Mouse (Mus musculus) embryonic facial prominence, embryonic 13.5 days (tissue): ENCODE measurements around the gene Bcas3. TPM values are rescaled to one million over a fixed set of nuclear protein-coding genes. Genes with fewer than 3 reads are reported as not detected.
"Not testable (repeated sequence)": the region's sequence is repeated elsewhere in the genome, so short reads cannot be mapped to it uniquely, and the experiment has no call there.

Experiments used
- ATAC-seq: fragments of 200-750 bp; cut with Nextera tagmentation; 2 replicates; pipeline ENCODE4 v1.8.0; 2017; ENCODE audit warnings: low read depth; ENCODE audit not compliant: insufficient number of reproducible peaks, insufficient read depth, low FRiP score, low TSS enrichment
- H3K27ac ChIP-seq: fragments of 300-500 bp; sonication (generic); 2 replicates; pipeline ENCODE4 v1.5.1; 2015; ENCODE audit warnings: moderate library complexity, mild to moderate bottlenecking, inconsistent platforms
- H3K27me3 ChIP-seq: fragments of 300-500 bp; sonication (generic); 2 replicates; pipeline ENCODE4 v1.6.1; 2015; ENCODE audit warnings: mild to moderate bottlenecking, inconsistent platforms
- H3K36me3 ChIP-seq: fragments of 300-500 bp; sonication (generic); 2 replicates; pipeline ENCODE4 v1.6.1; 2015; ENCODE audit warnings: mild to moderate bottlenecking, inconsistent platforms
- H3K4me1 ChIP-seq: fragments of 300-500 bp; sonication (generic); 2 replicates; pipeline ENCODE4 v1.6.1; 2015; ENCODE audit warnings: inconsistent platforms
- H3K4me2 ChIP-seq: fragments of 300-500 bp; sonication (generic); 2 replicates; pipeline ENCODE4 v1.6.1; 2015; ENCODE audit warnings: moderate library complexity, mild to moderate bottlenecking, inconsistent platforms
- H3K4me3 ChIP-seq: fragments of 300-500 bp; sonication (generic); 2 replicates; pipeline ENCODE4 v1.5.1; 2015; ENCODE audit warnings: mild to moderate bottlenecking, inconsistent platforms
- H3K9ac ChIP-seq: fragments of 300-500 bp; sonication (generic); 2 replicates; pipeline ENCODE4 v1.6.1; 2015; ENCODE audit warnings: mild to moderate bottlenecking, inconsistent platforms
- H3K9me3 ChIP-seq: fragments of 300-500 bp; sonication (generic); 2 replicates; pipeline ENCODE4 v1.6.1; 2016; ENCODE audit warnings: inconsistent platforms
- WGBS: fragments of 180-500 bp; shearing (Covaris S2); methylation state at CpG from one replicate; pipeline ENCODE4 v1.1.7; 2015; ENCODE audit warnings: mixed read lengths; 5-methylcytosine and 5-hydroxymethylcytosine counted together
- polyA plus RNA-seq: library from polyadenylated mRNA; unstranded; fragments of >200 nt; fragmentation: Nextera tagmentation; extraction: Ambion mirVana; gene quantifications from 2 replicates; pipeline ENCODE4 v1.2.1, GENCODE M21; 2015

Gene Bcas3
- polyA plus RNA-seq, 1 experiment from 2014 or later = 33.1 TPM

- ATAC-seq = no peak
- H3K9me3 ChIP-seq = no peaks in the 10 kb centered on the region
These were observed 351.2 kb downstream of the Bcas3 start for GRCm38 (mm10) chr11:85704062-85704748.

GRCm38 (mm10) chr11:85706630-85707029 is 353.7 kb downstream of the Bcas3 start:
- ATAC-seq = no peak
- H3K4me3 ChIP-seq = no peak overlapping the region
- no peak overlapping the region for H3K9ac ChIP-seq
- H3K27ac ChIP-seq = no peak overlapping the region
- 32% methylated on average over 1 of the region's 1 CpGs for WGBS
- H3K4me2 ChIP-seq = no peak overlapping the region
- no peaks in the 10 kb centered on the region for H3K36me3 ChIP-seq
- H3K9me3 ChIP-seq = no peaks in the 10 kb centered on the region
- 0 out of 2 replicates have a peak, but pooled peaks cover 3% of the 10 kb centered on the region for H3K4me1 ChIP-seq
- H3K27me3 ChIP-seq = peaks cover 4% of the 10 kb centered on the region; the same call in 1 of the 2 replicates

More at GRCm38 (mm10) chr11:85704062-85704748, 351.2 kb downstream of the Bcas3 start:
- Histone ChIP-seq H3K4me3 (no peak overlapping the region), H3K27me3 (no peaks in the 10 kb centered on the region), H3K36me3 (no peaks in the 10 kb centered on the region), H3K4me2 (no peak overlapping the region), H3K27ac (no peak overlapping the region), H3K4me1 (no peaks in the 10 kb centered on the region), H3K9ac (no peak overlapping the region)
- 82% methylated on average over 4 of the region's 4 CpGs for WGBS

GRCm38 (mm10) chr11:85707496-85707895 is 354.5 kb downstream of the Bcas3 start:
- Histone ChIP-seq H3K4me3 (no peak overlapping the region), H3K4me1 (0 out of 2 replicates have a peak, but pooled peaks cover 3% of the 10 kb centered on the region), H3K4me2 (no peak overlapping the region), H3K36me3 (no peaks in the 10 kb centered on the region), H3K9me3 (no peaks in the 10 kb centered on the region), H3K27me3 (peaks cover 4% of the 10 kb centered on the region; the same call in 1 of the 2 replicates), H3K27ac (no peak overlapping the region), H3K9ac (no peak overlapping the region)
- 93% methylated on average over 1 of the region's 1 CpGs for WGBS
- no peak for ATAC-seq

- Histone ChIP-seq H3K4me2 (no peak overlapping the region), H3K27me3 (peaks cover 4% of the 10 kb centered on the region; the same call in 1 of the 2 replicates), H3K9me3 (no peaks in the 10 kb centered on the region), H3K4me1 (peaks cover 16% of the 10 kb centered on the region), H3K36me3 (no peaks in the 10 kb centered on the region), H3K9ac (no peak overlapping the region), H3K27ac (no peak overlapping the region), H3K4me3 (no peak overlapping the region)
- 69% methylated on average over 6 of the region's 6 CpGs for WGBS
- ATAC-seq = no peak
These were observed 356.2 kb downstream of the Bcas3 start for GRCm38 (mm10) chr11:85709147-85709546.

GRCm38 (mm10) chr11:85710155-85710554 is 357.2 kb downstream of the Bcas3 start:
- H3K9me3 ChIP-seq = no peaks in the 10 kb centered on the region
- no peak overlapping the region for H3K4me3 ChIP-seq
- peaks cover 4% of the 10 kb centered on the region; the same call in 1 of the 2 replicates for H3K27me3 ChIP-seq
- no peak for ATAC-seq
- no peaks in the 10 kb centered on the region for H3K36me3 ChIP-seq
- H3K9ac ChIP-seq = no peak overlapping the region
- H3K4me2 ChIP-seq = no peak overlapping the region
- H3K4me1 ChIP-seq = peaks cover 25% of the 10 kb centered on the region
- 63% methylated on average over 7 of the region's 7 CpGs for whole genome bisulfite sequencing
- H3K27ac ChIP-seq = no peak overlapping the region

- no peak overlapping the region for H3K4me2 ChIP-seq
- H3K4me3 ChIP-seq = no peak overlapping the region
- peaks cover 8% of the 10 kb centered on the region for H3K27me3 ChIP-seq
- no peak overlapping the region for H3K27ac ChIP-seq
- H3K9ac ChIP-seq = no peak overlapping the region
- 90% methylated on average over 8 of the region's 8 CpGs for WGBS
- ATAC-seq = no peak
- H3K36me3 ChIP-seq = no peaks in the 10 kb centered on the region
- peaks cover 33% of the 10 kb centered on the region for H3K4me1 ChIP-seq
- no peaks in the 10 kb centered on the region for H3K9me3 ChIP-seq
These were observed 359.2 kb downstream of the Bcas3 start for GRCm38 (mm10) chr11:85712026-85712804.

- Histone ChIP-seq H3K27me3 (peaks cover 14% of the 10 kb centered on the region), H3K9ac (no peak overlapping the region), H3K4me2 (peak overlapping the region; percentile 21; the same call in 1 of the 2 replicates), H3K27ac (no peak overlapping the region), H3K36me3 (no peaks in the 10 kb centered on the region), H3K9me3 (no peaks in the 10 kb centered on the region), H3K4me1 (peaks cover 33% of the 10 kb centered on the region), H3K4me3 (no peak overlapping the region)
- no peak for ATAC-seq
- 49% methylated on average over 19 of the region's 19 CpGs for WGBS
These were observed 360.2 kb downstream of the Bcas3 start for GRCm38 (mm10) chr11:85712860-85713813.

- no peak overlapping the region for H3K9ac ChIP-seq
- no peaks in the 10 kb centered on the region for H3K9me3 ChIP-seq
- no peaks in the 10 kb centered on the region for H3K36me3 ChIP-seq
- no peak overlapping the region for H3K4me3 ChIP-seq
- peak overlapping the region; percentile 21; the same call in 1 of the 2 replicates for H3K4me2 ChIP-seq
- H3K27me3 ChIP-seq = peaks cover 14% of the 10 kb centered on the region
- ATAC-seq = no peak
- peaks cover 33% of the 10 kb centered on the region for H3K4me1 ChIP-seq
- WGBS = 26% methylated on average over 2 of the region's 2 CpGs
- peak overlapping the region; percentile 3; the same call in 1 of the 2 replicates for H3K27ac ChIP-seq
These were observed 360.8 kb downstream of the Bcas3 start for GRCm38 (mm10) chr11:85713814-85714208.

GRCm38 (mm10) chr11:85714312-85714931 is 361.5 kb downstream of the Bcas3 start:
- Histone ChIP-seq H3K4me3 (no peak overlapping the region), H3K4me1 (peaks cover 36% of the 10 kb centered on the region), H3K9me3 (no peaks in the 10 kb centered on the region), H3K36me3 (no peaks in the 10 kb centered on the region), H3K9ac (no peak overlapping the region), H3K27ac (peak overlapping the region; percentile 3; the same call in 1 of the 2 replicates), H3K27me3 (peaks cover 14% of the 10 kb centered on the region), H3K4me2 (no peak overlapping the region)
- WGBS = 10% methylated on average over 7 of the region's 7 CpGs
- ATAC-seq = no peak

- H3K9me3 ChIP-seq, H3K4me3 ChIP-seq, ATAC-seq, H3K36me3 ChIP-seq, H3K9ac ChIP-seq, H3K27ac ChIP-seq, H3K4me2 ChIP-seq: not testable (repeated sequence)
- peaks cover 49% of the 10 kb centered on the region for H3K4me1 ChIP-seq
- 81% methylated on average over 2 of the region's 2 CpGs for WGBS
- H3K27me3 ChIP-seq = peaks cover 10% of the 10 kb centered on the region; the same call in 1 of the 2 replicates
These were observed 363.8 kb downstream of the Bcas3 start for GRCm38 (mm10) chr11:85716730-85717129.
